Mouse (Mus musculus) heart, embryonic 14.5 days (tissue): ENCODE results near the gene Xpnpep1. TPM values are rescaled to one million over a fixed set of nuclear protein-coding genes. Genes with fewer than 3 reads are reported as not detected.
A peak's percentile ranks its signal among the peaks of the same experiment; 100 is the strongest.

Experiments
- ATAC-seq: fragments of 200-750 bp; cut with Nextera tagmentation; 2 replicates; pipeline ENCODE4 v1.8.0; 2017; ENCODE audit warnings: low read depth, moderate TSS enrichment; ENCODE audit not compliant: insufficient number of reproducible peaks, insufficient read depth, low FRiP score
- H3K27ac ChIP-seq, 2 experiments: fragments of 200-500 bp in 1 of 2; fragments of 300-500 bp in 1 of 2; sonication (generic) in 1 of 2; replicated peaks in 1 of 2; 2 replicates each; pipeline ENCODE4 v1.5.1; 2012 to 2014; ENCODE audit warnings: low read depth in 2 of 2, low read length in 2 of 2, control low read depth in 1 of 2, mild to moderate bottlenecking in 1 of 2, mixed read lengths in 1 of 2; ENCODE audit not compliant: control insufficient read depth in 1 of 2, insufficient read depth in 1 of 2
- H3K27me3 ChIP-seq: fragments of 300-500 bp; sonication (generic); 2 replicates; pipeline ENCODE4 v1.6.1; 2014; ENCODE audit warnings: mild to moderate bottlenecking, low read length, control low read depth; ENCODE audit not compliant: control insufficient read depth, insufficient read depth
- H3K36me3 ChIP-seq: fragments of 300-500 bp; sonication (generic); 2 replicates; pipeline ENCODE4 v1.6.1; 2014; ENCODE audit warnings: mild to moderate bottlenecking, control low read depth, low read length, mixed read lengths; ENCODE audit not compliant: control insufficient read depth, insufficient read depth
- H3K4me1 ChIP-seq, 2 experiments: fragments of 200-500 bp in 1 of 2; fragments of 300-500 bp in 1 of 2; sonication (generic) in 1 of 2; 2 replicates each; pipeline ENCODE4 v1.6.1; 2012 to 2014; ENCODE audit warnings: low read length in 2 of 2, control low read depth in 1 of 2, mixed read lengths in 1 of 2; ENCODE audit not compliant: control insufficient read depth in 2 of 2, insufficient read depth in 2 of 2
- H3K4me2 ChIP-seq: fragments of 300-500 bp; sonication (generic); 2 replicates; pipeline ENCODE4 v1.6.1; 2014; ENCODE audit warnings: mild to moderate bottlenecking, low read length
- H3K4me3 ChIP-seq, 2 experiments: fragments of 200-500 bp in 1 of 2; fragments of 300-500 bp in 1 of 2; sonication (generic) in 1 of 2; 2 replicates each; pipeline ENCODE4 v1.5.1; 2012 to 2014; ENCODE audit warnings: low read length in 2 of 2, mild to moderate bottlenecking in 2 of 2, control low read depth in 1 of 2, low read depth in 1 of 2, moderate library complexity in 1 of 2; ENCODE audit not compliant: control insufficient read depth in 1 of 2, insufficient read depth in 1 of 2
- H3K9ac ChIP-seq: fragments of 300-500 bp; sonication (generic); 2 replicates; pipeline ENCODE4 v1.6.1; 2014; ENCODE audit warnings: mild to moderate bottlenecking, low read length
- H3K9me3 ChIP-seq: fragments of 300-500 bp; sonication (generic); 2 replicates; pipeline ENCODE4 v1.6.1; 2016; ENCODE audit warnings: low read length, control low read depth; ENCODE audit not compliant: control insufficient read depth
- WGBS: fragments of 180-500 bp; shearing (Covaris S2); extraction: QIAGEN DNeasy Blood & Tissue Kit; methylation state at CpG from one replicate; pipeline ENCODE4 v1.1.7; 2014; 5-methylcytosine and 5-hydroxymethylcytosine counted together
- polyA plus RNA-seq: library from polyadenylated mRNA; unstranded; fragments of >200 nt; fragmentation: Nextera tagmentation; extraction: Ambion mirVana; gene quantifications from 2 replicates; pipeline ENCODE4 v1.2.1, GENCODE M21; 2014

Gene Xpnpep1
- polyA plus RNA-seq, 1 experiment from 2014 or later: 159 TPM

- no peaks in the 10 kb centered on the region for H3K27me3 ChIP-seq
- H3K4me1 ChIP-seq: peaks cover 5 to 7% of the 10 kb centered on the region in 2 experiments; a peak in 1 of 4 replicates
- H3K36me3 ChIP-seq: no peaks in the 10 kb centered on the region
- 0 out of 2 replicates have a peak overlapping the region, but pooled peaks have one; percentile 8 for H3K9ac ChIP-seq
- H3K4me2 ChIP-seq: 0 out of 2 replicates have a peak overlapping the region, but pooled peaks have one; percentile 11
- 49% methylated on average over 19 of the region's 19 CpGs for WGBS
- H3K4me3 ChIP-seq: no peak overlapping the region
- no peak overlapping the region for H3K27ac ChIP-seq
- peaks cover 5% of the 10 kb centered on the region; the same call in 1 of the 2 replicates for H3K9me3 ChIP-seq
- no peak for ATAC-seq
These were observed 12.1 kb upstream of the Xpnpep1 start for GRCm38 (mm10) chr19:53052031-53052670.

GRCm38 (mm10) chr19:53051288-53051985 lies 11.4 kb upstream of the Xpnpep1 start:
- no peak overlapping the region for H3K4me3 ChIP-seq
- H3K4me1 ChIP-seq: peaks cover 5 to 7% of the 10 kb centered on the region in 2 experiments; a peak in 1 of 4 replicates
- no peaks in the 10 kb centered on the region for H3K36me3 ChIP-seq
- H3K9ac ChIP-seq: no peak overlapping the region
- peaks cover 7% of the 10 kb centered on the region; the same call in 1 of the 2 replicates for H3K9me3 ChIP-seq
- 88% methylated on average over 18 of the region's 18 CpGs for WGBS
- H3K4me2 ChIP-seq: no peak overlapping the region
- H3K27me3 ChIP-seq: no peaks in the 10 kb centered on the region
- no peak overlapping the region for H3K27ac ChIP-seq
- no peak for ATAC-seq

GRCm38 (mm10) chr19:53050100-53050499 lies 10.1 kb upstream of the Xpnpep1 start:
- Histone ChIP-seq H3K27me3 (no peaks in the 10 kb centered on the region), H3K9ac (no peak overlapping the region), H3K27ac (no peak overlapping the region), H3K36me3 (no peaks in the 10 kb centered on the region), H3K4me3 (no peak overlapping the region), H3K4me1 (peaks cover 5 to 7% of the 10 kb centered on the region in 2 experiments; a peak in 1 of 4 replicates), H3K4me2 (no peak overlapping the region), H3K9me3 (peaks cover 9% of the 10 kb centered on the region; the same call in 1 of the 2 replicates)
- no peak for ATAC-seq
- 79% methylated on average over 3 of the region's 3 CpGs for WGBS

- H3K4me1 ChIP-seq: peaks cover 2 to 3% of the 10 kb centered on the region in 2 experiments; a peak in 1 of 4 replicates
- H3K27ac ChIP-seq: no peak overlapping the region
- no peaks in the 10 kb centered on the region for H3K27me3 ChIP-seq
- no peak overlapping the region for H3K9ac ChIP-seq
- no peak overlapping the region for H3K4me3 ChIP-seq
- 84% methylated on average over 5 of the region's 5 CpGs for whole genome bisulfite sequencing
- ATAC-seq: no peak
- H3K36me3 ChIP-seq: no peaks in the 10 kb centered on the region
- no peak overlapping the region for H3K4me2 ChIP-seq
- peaks cover 9% of the 10 kb centered on the region; the same call in 1 of the 2 replicates for H3K9me3 ChIP-seq
These were observed 7.2 kb upstream of the Xpnpep1 start for GRCm38 (mm10) chr19:53047208-53047607.

- WGBS: 82% methylated on average over 13 of the region's 13 CpGs
These were observed 3.6 kb upstream of the Xpnpep1 start for GRCm38 (mm10) chr19:53043423-53044125.

GRCm38 (mm10) chr19:53041570-53041969 lies 1.6 kb upstream of the Xpnpep1 start:
- H3K9ac ChIP-seq: no peak overlapping the region
- H3K4me1 ChIP-seq: peaks cover 16 to 18% of the 10 kb centered on the region in 2 experiments
- H3K27me3 ChIP-seq: no peaks in the 10 kb centered on the region
- ATAC-seq: no peak
- H3K4me3 ChIP-seq: no peak overlapping the region
- no peak overlapping the region for H3K27ac ChIP-seq
- no peak overlapping the region for H3K4me2 ChIP-seq
- H3K36me3 ChIP-seq: no peaks in the 10 kb centered on the region
- 0 out of 2 replicates have a peak, but pooled peaks cover 3% of the 10 kb centered on the region for H3K9me3 ChIP-seq
- 63% methylated on average over 4 of the region's 4 CpGs for WGBS

More at GRCm38 (mm10) chr19:53043423-53044125, 3.6 kb upstream of the Xpnpep1 start:
- H3K4me1 ChIP-seq: peaks cover 8% of the 10 kb centered on the region in 2 experiments
- ATAC-seq: no peak
- H3K27ac ChIP-seq: no peak overlapping the region
- 0 out of 2 replicates have a peak, but pooled peaks cover 4% of the 10 kb centered on the region for H3K9me3 ChIP-seq
- no peak overlapping the region for H3K4me3 ChIP-seq
- no peaks in the 10 kb centered on the region for H3K36me3 ChIP-seq
- H3K27me3 ChIP-seq: no peaks in the 10 kb centered on the region
- H3K4me2 ChIP-seq: no peak overlapping the region
- H3K9ac ChIP-seq: no peak overlapping the region

- ATAC-seq: no peak
- Histone ChIP-seq H3K9ac (no peak overlapping the region), H3K27me3 (no peaks in the 10 kb centered on the region), H3K9me3 (no peaks in the 10 kb centered on the region), H3K36me3 (no peaks in the 10 kb centered on the region; the same call in 1 of the 2 replicates), H3K27ac (no peak overlapping the region), H3K4me1 (peaks cover 16 to 18% of the 10 kb centered on the region in 2 experiments), H3K4me3 (no peak overlapping the region), H3K4me2 (no peak overlapping the region)
- 67% methylated on average over 5 of the region's 5 CpGs for WGBS
These were observed 1.1 kb upstream of the Xpnpep1 start for GRCm38 (mm10) chr19:53041133-53041510.
